Mouse (Mus musculus) ES-E14 (cell line): Measurements from ENCODE around the gene Mc3r.

Source experiments
- CHD2 ChIP-seq: IDR thresholded peaks from 2 replicates; pipeline ENCODE4 v1.6.1; 2014; ENCODE audit warnings: mild to moderate bottlenecking, low read depth, low read length, inconsistent platforms
- HCFC1 ChIP-seq: IDR thresholded peaks from 2 replicates; pipeline ENCODE4 v1.6.1; 2012; ENCODE audit warnings: low read length, inconsistent platforms, borderline replicate concordance; ENCODE audit not compliant: insufficient read depth
- MAFK ChIP-seq: IDR thresholded peaks from 2 replicates; pipeline ENCODE4 v1.6.1; 2014; ENCODE audit warnings: mild to moderate bottlenecking, low read depth, low read length, inconsistent platforms; ENCODE audit not compliant: insufficient read depth
- ZC3H11A ChIP-seq: IDR thresholded peaks from 2 replicates; pipeline ENCODE4 v1.6.1; 2012; ENCODE audit warnings: low read depth, mild to moderate bottlenecking, inconsistent platforms, low read length, borderline replicate concordance
- ZNF384 ChIP-seq: IDR thresholded peaks from 2 replicates; pipeline ENCODE4 v1.6.1; 2012; ENCODE audit warnings: low read depth, low read length, inconsistent platforms

GRCm38 (mm10) chr2:172226945-172227344, 21.3 kb upstream of the Mc3r start:
- TF ChIP-seq MAFK (no peak), ZC3H11A (peak; percentile 56; the same call in 1 of the 2 replicates), CHD2 (no peak), ZNF384 (no peak), HCFC1 (no peak)
